Mouse (Mus musculus) heart, embryonic 15.5 days (tissue): Measurements from ENCODE around the gene Lrrc4. TPM values are rescaled to one million over a fixed set of nuclear protein-coding genes. Genes with fewer than 3 reads are reported as not detected.

ENCODE experiments used
- polyA plus RNA-seq: library from polyadenylated mRNA; unstranded; fragments of >200 nt; fragmentation: Nextera tagmentation; extraction: Ambion mirVana; gene quantifications from 2 replicates; pipeline ENCODE4 v1.2.1, GENCODE M21; 2015

Gene Lrrc4
- polyA plus RNA-seq, 1 experiment from 2014 or later, result 0.30 TPM

Other genes with a start within 250 kb of the Lrrc4 start
- not detected in 2 replicates for gene Lep, start 228.5 kb upstream of the Lrrc4 start, polyA plus RNA-seq